Mouse (Mus musculus): ENCODE data around the gene Srgap3.
"Not testable (repeated sequence)": the region's sequence is repeated elsewhere in the genome, so short reads cannot be mapped to it uniquely, and the experiment has no call there.

The Srgap3 gene

GRCm38 (mm10) chr6:112861351-112862297 is 85.4 kb downstream of the Srgap3 start:
- DNase-seq (ENCODE audit: inconsistent ontology term), result peak; percentile 52

- not testable (repeated sequence) for DNase-seq (ENCODE audit: inconsistent ontology term)
Measured at GRCm38 (mm10) chr6:112860290-112860689, 86.8 kb downstream of the Srgap3 start.

GRCm38 (mm10) chr6:112857057-112857456 is 90.0 kb downstream of the Srgap3 start:
- DNase-seq (ENCODE audit: inconsistent ontology term), result no peak

GRCm38 (mm10) chr6:112855183-112855582 is 91.9 kb downstream of the Srgap3 start:
- no peak for DNase-seq (ENCODE audit: inconsistent ontology term)

GRCm38 (mm10) chr6:112852261-112853235 is 94.5 kb downstream of the Srgap3 start:
- DNase-seq (ENCODE audit: inconsistent ontology term), result peak; percentile 77

- peak; percentile 60 for DNase-seq (ENCODE audit: inconsistent ontology term)
Measured at GRCm38 (mm10) chr6:112850745-112851144, 96.3 kb downstream of the Srgap3 start.

- DNase-seq (ENCODE audit: inconsistent ontology term), result no peak
Measured at GRCm38 (mm10) chr6:112848629-112849180, 98.4 kb downstream of the Srgap3 start.

GRCm38 (mm10) chr6:112846863-112847262 is 100.2 kb downstream of the Srgap3 start:
- DNase-seq (ENCODE audit: inconsistent ontology term), result peak; percentile 81

- peak; percentile 26 for DNase-seq (ENCODE audit: inconsistent ontology term)
Measured at GRCm38 (mm10) chr6:112842426-112842825, 104.6 kb downstream of the Srgap3 start.

- DNase-seq (ENCODE audit: inconsistent ontology term), result no peak
Measured at GRCm38 (mm10) chr6:112840400-112840799, 106.7 kb downstream of the Srgap3 start.

- no peak for DNase-seq (ENCODE audit: inconsistent ontology term)
Measured at GRCm38 (mm10) chr6:112839391-112839790, 107.7 kb downstream of the Srgap3 start.

- no peak for DNase-seq (ENCODE audit: inconsistent ontology term)
Measured at GRCm38 (mm10) chr6:112838879-112839278, 108.2 kb downstream of the Srgap3 start.

- DNase-seq (ENCODE audit: inconsistent ontology term), result no peak
Measured at GRCm38 (mm10) chr6:112836712-112837111, 110.4 kb downstream of the Srgap3 start.

GRCm38 (mm10) chr6:112835413-112835812 is 111.7 kb downstream of the Srgap3 start:
- DNase-seq (ENCODE audit: inconsistent ontology term), result no peak

- DNase-seq (ENCODE audit: inconsistent ontology term), result no peak
Measured at GRCm38 (mm10) chr6:112834430-112834829, 112.6 kb downstream of the Srgap3 start.

- DNase-seq (ENCODE audit: inconsistent ontology term), result no peak
Measured at GRCm38 (mm10) chr6:112833763-112834162, 113.3 kb downstream of the Srgap3 start.

GRCm38 (mm10) chr6:112829196-112829595 is 117.9 kb downstream of the Srgap3 start:
- DNase-seq (ENCODE audit: inconsistent ontology term), result no peak

- DNase-seq (ENCODE audit: inconsistent ontology term), result no peak
Measured at GRCm38 (mm10) chr6:112828420-112828819, 118.6 kb downstream of the Srgap3 start.

- no peak for DNase-seq (ENCODE audit: inconsistent ontology term)
Measured at GRCm38 (mm10) chr6:112825657-112826056, 121.4 kb downstream of the Srgap3 start.

- DNase-seq (ENCODE audit: inconsistent ontology term), result peak; percentile 68
Measured at GRCm38 (mm10) chr6:112823096-112823495, 124.0 kb downstream of the Srgap3 start.

GRCm38 (mm10) chr6:112820298-112820992 is 126.6 kb downstream of the Srgap3 start:
- no peak for DNase-seq (ENCODE audit: inconsistent ontology term)

Measured in Muller cell, postnatal 12 days (primary cell).